Mouse (Mus musculus) Patski (cell line): ENCODE data around the gene Wbp2. TPM values are rescaled to one million over a fixed set of nuclear protein-coding genes. Genes with fewer than 3 reads are reported as not detected.

Experiments used
- ATAC-seq: fragments of 100-300 bp; one replicate; pipeline ENCODE4 v1.8.0; 2021
- CTCF ChIA-PET: fragments of 350-600 bp; sonication (Branson Sonifier 250); formaldehyde crosslinking; loops from one replicate; lab custom pipeline; 2022; ENCODE audit warnings: inconsistent platforms; lab: Charles Lee
- POLR2A ChIA-PET: fragments of 350-600 bp; sonication (Branson Sonifier 250); formaldehyde crosslinking; loops from one replicate; lab custom pipeline; 2022; ENCODE audit warnings: antibody characterized with exemption, inconsistent platforms; lab: Charles Lee
- DNase-seq: peaks from one replicate; pipeline ENCODE4 v3.0.0-alpha.2; 2011; ENCODE audit warnings: low read depth, low spot score
- H3K27me3 ChIP-seq: fragments of 371-371 bp; one replicate; pipeline ENCODE4 v1.5.1; 2021
- CTCF ChIP-seq: fragments of 100-300 bp; IDR thresholded peaks from one replicate; pipeline ENCODE4 v1.5.1; 2021
- in situ Hi-C: fragments of 300-500 bp; cut with MboI; formaldehyde crosslinking; loops from 3 replicates; pipeline ENCODE4 v1.11.1; 2018; ENCODE audit warnings: low pct_unique_long_range_greater_than_20kb, mixed read lengths
- polyA plus RNA-seq: library from polyadenylated mRNA; unstranded; gene quantifications from one replicate; pipeline ENCODE4 v1.2.3, GENCODE M21; 2021

Wbp2 gene
- polyA plus RNA-seq, 1 experiment from 2014 or later = 255 TPM

GRCm38 (mm10) chr11:116072608-116073007, 14.2 kb downstream of the Wbp2 start:
- in situ Hi-C loops = no loop called here
- H3K27me3 ChIP-seq = no peaks in the 10 kb centered on the region
- POLR2A ChIA-PET = interaction anchor here (1.1 kb wide), 1 partner anchor 9 kb away, joined by 4 read pairs; no protein-coding TSS in a partner anchor
- ATAC-seq = no peak
- no peak for DNase-seq
- no peak for TF ChIP-seq CTCF
- CTCF ChIA-PET = interaction anchor here (1.5 kb wide), 1 partner anchor 12 kb away, joined by 4 read pairs; no protein-coding TSS in a partner anchor

GRCm38 (mm10) chr11:116071510-116071909, 15.3 kb downstream of the Wbp2 start:
- POLR2A ChIA-PET = no interaction called here
- DNase-seq (no peak), ATAC-seq (no peak)
- no peak for TF ChIP-seq CTCF
- in situ Hi-C loops = no loop called here
- H3K27me3 ChIP-seq = no peaks in the 10 kb centered on the region
- CTCF ChIA-PET = interaction anchor here (1.5 kb wide), 1 partner anchor 13 kb away, joined by 4 read pairs; no protein-coding TSS in a partner anchor

- POLR2A ChIA-PET = interaction anchor here (0.7 kb wide), 1 partner anchor 43 kb away, joined by 3 read pairs; no protein-coding TSS in a partner anchor
- no peak for ATAC-seq
- no peak for DNase-seq
- CTCF ChIA-PET = no interaction called here
- no peaks in the 10 kb centered on the region for H3K27me3 ChIP-seq
- no peak for TF ChIP-seq CTCF
- in situ Hi-C loops = no loop called here
These were observed 21.4 kb downstream of the Wbp2 start for GRCm38 (mm10) chr11:116065345-116065744.

- CTCF ChIA-PET = no interaction called here
- no peak for DNase-seq
- in situ Hi-C loops = no loop called here
These were observed 22.5 kb downstream of the Wbp2 start for GRCm38 (mm10) chr11:116064187-116064867.

GRCm38 (mm10) chr11:116063562-116063961, 23.2 kb downstream of the Wbp2 start:
- CTCF ChIA-PET = no interaction called here
- DNase-seq = no peak
- in situ Hi-C loops = no loop called here

More at GRCm38 (mm10) chr11:116064187-116064867, 22.5 kb downstream of the Wbp2 start:
- H3K27me3 ChIP-seq = no peaks in the 10 kb centered on the region
- TF ChIP-seq CTCF = no peak
- POLR2A ChIA-PET = interaction anchor here (0.7 kb wide), 1 partner anchor 42 kb away, joined by 3 read pairs; no protein-coding TSS in a partner anchor
- ATAC-seq = no peak

GRCm38 (mm10) chr11:116062521-116062920, 24.3 kb downstream of the Wbp2 start:
- H3K27me3 ChIP-seq = no peaks in the 10 kb centered on the region
- no peak for DNase-seq
- CTCF ChIA-PET = no interaction called here
- in situ Hi-C loops = no loop called here
- POLR2A ChIA-PET = no interaction called here
- no peak for ATAC-seq
- TF ChIP-seq CTCF = no peak

More at GRCm38 (mm10) chr11:116063562-116063961, 23.2 kb downstream of the Wbp2 start:
- no peak for ATAC-seq
- no peaks in the 10 kb centered on the region for H3K27me3 ChIP-seq
- no peak for TF ChIP-seq CTCF
- POLR2A ChIA-PET = no interaction called here

DNA sequence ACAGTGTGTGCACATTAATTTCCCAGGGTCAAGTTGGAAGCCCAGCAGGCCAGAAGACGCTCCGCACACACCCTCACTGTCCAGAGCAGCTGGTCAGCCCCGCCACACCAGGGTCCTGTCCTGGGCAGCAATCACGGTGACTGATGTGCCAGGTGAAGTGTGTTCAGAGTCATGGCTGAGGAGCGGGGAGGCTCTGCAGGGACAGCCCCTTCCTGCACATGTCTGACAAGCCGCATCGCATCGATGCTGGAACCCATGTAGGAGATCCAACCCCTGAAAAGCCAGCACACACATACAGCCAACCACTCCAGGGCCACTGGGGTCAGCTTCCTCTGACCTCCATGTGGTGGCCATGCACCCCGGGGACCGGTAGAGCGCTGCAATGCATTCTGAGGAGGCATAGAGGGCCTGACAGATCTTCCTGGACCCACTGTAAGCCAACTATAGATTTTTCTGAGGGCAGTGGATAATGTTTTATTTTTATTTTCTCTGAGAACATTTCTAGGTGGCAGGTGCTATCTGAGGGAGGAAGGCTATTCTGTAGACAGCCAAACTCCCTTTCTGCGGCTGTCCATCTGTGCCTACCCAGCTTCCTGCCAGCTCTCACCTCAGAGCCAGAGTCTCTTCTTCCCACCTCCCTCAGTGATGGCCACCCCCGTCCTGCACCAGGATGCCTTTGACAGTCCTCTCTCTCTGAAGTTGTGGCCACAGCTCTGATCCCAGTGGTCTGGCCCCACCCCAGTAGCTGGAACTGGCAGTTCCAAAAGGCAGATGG, 25.0 kb downstream of the Wbp2 start:
- ChIA-PET POLR2A (no interaction called here), CTCF (no interaction called here)
- in situ Hi-C loops = no loop called here
- no peak for TF ChIP-seq CTCF
- DNase-seq (no peak), ATAC-seq (no peak)
- no peaks in the 10 kb centered on the region for H3K27me3 ChIP-seq

DNA sequence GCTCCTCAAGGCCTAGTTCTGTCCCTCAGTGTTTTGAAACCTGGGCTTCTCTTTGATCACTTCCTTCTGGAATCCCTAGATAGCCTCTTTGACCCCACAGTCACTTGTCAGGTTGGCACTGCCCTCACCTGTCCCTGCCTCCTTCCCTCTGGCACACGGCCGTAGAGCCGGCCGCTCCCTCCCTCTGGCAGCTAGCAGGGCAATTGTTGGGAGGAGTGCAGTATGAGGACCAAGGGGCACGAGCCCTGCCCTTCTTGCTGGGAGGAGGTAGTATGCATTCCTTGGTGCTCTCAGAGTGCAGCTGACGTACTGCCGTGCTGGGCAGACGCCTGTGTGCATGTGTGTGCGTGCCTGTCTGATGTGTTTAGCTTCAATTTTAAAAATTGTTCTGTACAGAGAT, 26.2 kb downstream of the Wbp2 start:
- in situ Hi-C loops = no loop called here
- POLR2A ChIA-PET = interaction anchor here (0.9 kb wide), 1 partner anchor 17 kb away, joined by 3 read pairs; no protein-coding TSS in a partner anchor
- no peaks in the 10 kb centered on the region for H3K27me3 ChIP-seq
- no peak for ATAC-seq
- TF ChIP-seq CTCF = no peak
- DNase-seq = no peak
- CTCF ChIA-PET = interaction anchor here (0.9 to 1.2 kb wide), 2 partner anchors 10 to 20 kb away, joined by 3 read pairs; no protein-coding TSS in a partner anchor

- DNase-seq (no peak), ATAC-seq (no peak)
- ChIA-PET POLR2A (interaction anchor here (0.5 to 0.9 kb wide), 3 partner anchors 30 to 746 kb away, joined by 3 to 4 read pairs (median 3); partner anchors contain the start of gene Unk), CTCF (interaction anchor here (1.2 kb wide), 1 partner anchor 9 kb away, joined by 3 read pairs; no protein-coding TSS in a partner anchor)
- TF ChIP-seq CTCF = no peak
- in situ Hi-C loops = no loop called here
- H3K27me3 ChIP-seq = no peaks in the 10 kb centered on the region
These were observed 27.1 kb downstream of the Wbp2 start for GRCm38 (mm10) chr11:116059691-116060025.

- ATAC-seq = no peak
- DNase-seq = no peak
- CTCF ChIA-PET = no interaction called here
- in situ Hi-C loops = no loop called here
- POLR2A ChIA-PET = interaction anchor here (0.5 to 0.9 kb wide), 3 partner anchors 29 to 745 kb away, joined by 3 to 4 read pairs (median 3); partner anchors contain the start of gene Unk
- TF ChIP-seq CTCF = no peak
- no peaks in the 10 kb centered on the region for H3K27me3 ChIP-seq
These were observed 27.7 kb downstream of the Wbp2 start for GRCm38 (mm10) chr11:116058868-116059690.
